Mouse (Mus musculus): ENCODE measurements around the gene Chst10. TPM values are rescaled to one million over a fixed set of nuclear protein-coding genes. Genes with fewer than 3 reads are reported as not detected.

Gene Chst10
- total and polyA plus RNA-seq, 3 experiments: 5.1 to 9.5 (median 7.3) TPM

GRCm38 (mm10) chr1:38939608-38940007 is 41.6 kb upstream of the Chst10 start:
- no peak overlapping the region for H3K9ac ChIP-seq (ENCODE audit: insufficient read depth, low read depth)
- no peak overlapping the region for H3K4me2 ChIP-seq (ENCODE audit: insufficient read depth, low read depth, poor library complexity, severe bottlenecking)
- no peak overlapping the region for H3K27ac ChIP-seq (ENCODE audit: insufficient read depth, low read depth)
- H3K79me2 ChIP-seq (replicated peaks; ENCODE audit: control insufficient read depth, extremely low read depth, insufficient read depth, poor library complexity, severe bottlenecking): no peaks in the 10 kb centered on the region
- no peaks in the 10 kb centered on the region for H3K9me3 ChIP-seq (replicated peaks; ENCODE audit: low read length)
- H3K27me3 ChIP-seq (replicated peaks): peaks cover 9% of the 10 kb centered on the region
- in situ Hi-C loops (cut with MboI; ENCODE audit: low pct_ligation_motif_present, low pct_unique_long_range_greater_than_20kb, low sequenced_read_pairs) (loop anchor here (10.0 kb wide), 1 partner anchor 75 kb away; no protein-coding TSS in a partner anchor), dilution Hi-C loops (cut with MboI; ENCODE audit: extremely low pct_ligation_motif_present, extremely low pct_unique_long_range_greater_than_20kb, low sequenced_read_pairs) (no loop called here)
- no peak overlapping the region for H3K4me3 ChIP-seq (replicated peaks in 1 of 3; ENCODE audit: low read depth in 2 of 3, low read length in 2 of 3, poor library complexity in 1 of 3)
- TF ChIP-seq ELF1 (IDR thresholded peaks at IDR 0.05; ENCODE audit: low read depth, low read length): no peak
- no peak for TF ChIP-seq JUN (IDR thresholded peaks at IDR 0.05; ENCODE audit: insufficient read depth, low read depth, low read length)
- no peak for TF ChIP-seq E2F4 (IDR thresholded peaks at IDR 0.05; ENCODE audit: insufficient replicate concordance, low read depth, low read length)
- no peak for TF ChIP-seq MAZ (IDR thresholded peaks at IDR 0.05; ENCODE audit: low read depth, low read length)
- TF ChIP-seq NRF1 (IDR thresholded peaks at IDR 0.05; ENCODE audit: low read depth, low read length): no peak
- no peak for TF ChIP-seq CHD2 (IDR thresholded peaks at IDR 0.05; ENCODE audit: low read length)
- no peak for TF ChIP-seq USF1 (IDR thresholded peaks at IDR 0.05; ENCODE audit: low read depth, low read length)
- no peak for TF ChIP-seq RCOR1 (conservative IDR thresholded peaks at IDR 0.05; ENCODE audit: low read depth, low read length)
- TF ChIP-seq POLR2AphosphoS2 (IDR thresholded peaks at IDR 0.05; ENCODE audit: low read depth, low read length): no peak
- TF ChIP-seq RAD21 (IDR thresholded peaks at IDR 0.05; ENCODE audit: low read depth, low read length): no peak
- no peak for TF ChIP-seq POLR2A (IDR thresholded peaks at IDR 0.05; ENCODE audit: low read depth, low read length)
- no peak for TF ChIP-seq PAX5 (IDR thresholded peaks at IDR 0.05; ENCODE audit: low read length)
- TF ChIP-seq TBP (conservative IDR thresholded peaks at IDR 0.05; ENCODE audit: low read depth, low read length): no peak
- no peak for TF ChIP-seq HCFC1 (IDR thresholded peaks at IDR 0.05; ENCODE audit: low read depth, low read length)
- H3K36me3 ChIP-seq (replicated peaks in 1 of 2; ENCODE audit: control insufficient read depth in 1 of 2, insufficient read depth in 1 of 2, low read length in 1 of 2): no peaks in the 10 kb centered on the region
- no peaks in the 10 kb centered on the region for H3K4me1 ChIP-seq (ENCODE audit: control insufficient read depth in 1 of 2, insufficient read depth in 2 of 2)
- no peak for DNase-seq (ENCODE audit: extremely low read depth)

- in situ Hi-C loops (cut with MboI; ENCODE audit: low pct_ligation_motif_present, low pct_unique_long_range_greater_than_20kb, low sequenced_read_pairs): loop anchor here (10.0 kb wide), 1 partner anchor 74 kb away; no protein-coding TSS in a partner anchor
- H3K9me3 ChIP-seq (replicated peaks; ENCODE audit: low read length): no peaks in the 10 kb centered on the region
Observed at GRCm38 (mm10) chr1:38938849-38939248, 40.9 kb upstream of the Chst10 start, which contains the start of gene Nms. Nms (plus strand) TSS chr1:38939149.

More at GRCm38 (mm10) chr1:38938849-38939248, 40.9 kb upstream of the Chst10 start, which contains the start of gene Nms:
- Histone ChIP-seq H3K9ac (ENCODE audit: insufficient read depth, low read depth) (no peak within 1 kb of the TSS), H3K36me3 (replicated peaks in 1 of 2; ENCODE audit: control insufficient read depth in 1 of 2, insufficient read depth in 1 of 2, low read length in 1 of 2) (no peaks in the 10 kb centered on the region), H3K79me2 (replicated peaks; ENCODE audit: control insufficient read depth, extremely low read depth, insufficient read depth, poor library complexity, severe bottlenecking) (no peaks in the 10 kb centered on the region), H3K4me3 (replicated peaks in 1 of 3; ENCODE audit: low read depth in 2 of 3, low read length in 2 of 3, poor library complexity in 1 of 3) (no peak within 1 kb of the TSS), H3K27ac (ENCODE audit: insufficient read depth, low read depth) (no peak within 1 kb of the TSS), H3K4me2 (ENCODE audit: insufficient read depth, low read depth, poor library complexity, severe bottlenecking) (no peak within 1 kb of the TSS), H3K27me3 (replicated peaks) (peaks cover 8% of the 10 kb centered on the region), H3K4me1 (ENCODE audit: control insufficient read depth in 1 of 2, insufficient read depth in 2 of 2) (no peaks in the 10 kb centered on the region)
- dilution Hi-C loops (cut with MboI; ENCODE audit: extremely low pct_ligation_motif_present, extremely low pct_unique_long_range_greater_than_20kb, low sequenced_read_pairs): no loop called here
- no peak for DNase-seq (ENCODE audit: extremely low read depth)
- TF ChIP-seq TBP (conservative IDR thresholded peaks at IDR 0.05; ENCODE audit: low read depth, low read length): no peak
- no peak for TF ChIP-seq RAD21 (IDR thresholded peaks at IDR 0.05; ENCODE audit: low read depth, low read length)
- TF ChIP-seq MAX (IDR thresholded peaks at IDR 0.05; ENCODE audit: low read length): no peak
- TF ChIP-seq ZKSCAN1 (IDR thresholded peaks at IDR 0.05; ENCODE audit: borderline replicate concordance, low read depth, low read length): no peak
- no peak for TF ChIP-seq MEF2A (IDR thresholded peaks at IDR 0.05; ENCODE audit: borderline replicate concordance, low read depth, low read length)
- no peak for TF ChIP-seq POLR2A (IDR thresholded peaks at IDR 0.05; ENCODE audit: low read depth, low read length)
- TF ChIP-seq ZMIZ1 (IDR thresholded peaks at IDR 0.05; ENCODE audit: low read depth, low read length): no peak
- TF ChIP-seq MXI1 (IDR thresholded peaks at IDR 0.05; ENCODE audit: low read depth, low read length): no peak
- no peak for TF ChIP-seq EP300 (IDR thresholded peaks at IDR 0.05; ENCODE audit: low read length)
- TF ChIP-seq JUN (IDR thresholded peaks at IDR 0.05; ENCODE audit: insufficient read depth, low read depth, low read length): no peak
- no peak for TF ChIP-seq ZC3H11A (IDR thresholded peaks at IDR 0.05; ENCODE audit: low read depth, low read length)
- TF ChIP-seq MYC (IDR thresholded peaks at IDR 0.05; ENCODE audit: low read depth, low read length): no peak

Data from CH12.LX (cell line).